Mouse (Mus musculus): Measurements from ENCODE around the gene Cxadr.

Gene Cxadr

GRCm38 (mm10) chr16:78301183-78301830 lies at the start of gene Cxadr:
Gene Cxadr (plus strand): TSS chr16:78301489.
- DNase-seq: peak in 1 of 2 experiments; percentile 22

- no peak for DNase-seq
Observed at GRCm38 (mm10) chr16:78258989-78259388, 42.3 kb upstream of the Cxadr start.

DNA sequence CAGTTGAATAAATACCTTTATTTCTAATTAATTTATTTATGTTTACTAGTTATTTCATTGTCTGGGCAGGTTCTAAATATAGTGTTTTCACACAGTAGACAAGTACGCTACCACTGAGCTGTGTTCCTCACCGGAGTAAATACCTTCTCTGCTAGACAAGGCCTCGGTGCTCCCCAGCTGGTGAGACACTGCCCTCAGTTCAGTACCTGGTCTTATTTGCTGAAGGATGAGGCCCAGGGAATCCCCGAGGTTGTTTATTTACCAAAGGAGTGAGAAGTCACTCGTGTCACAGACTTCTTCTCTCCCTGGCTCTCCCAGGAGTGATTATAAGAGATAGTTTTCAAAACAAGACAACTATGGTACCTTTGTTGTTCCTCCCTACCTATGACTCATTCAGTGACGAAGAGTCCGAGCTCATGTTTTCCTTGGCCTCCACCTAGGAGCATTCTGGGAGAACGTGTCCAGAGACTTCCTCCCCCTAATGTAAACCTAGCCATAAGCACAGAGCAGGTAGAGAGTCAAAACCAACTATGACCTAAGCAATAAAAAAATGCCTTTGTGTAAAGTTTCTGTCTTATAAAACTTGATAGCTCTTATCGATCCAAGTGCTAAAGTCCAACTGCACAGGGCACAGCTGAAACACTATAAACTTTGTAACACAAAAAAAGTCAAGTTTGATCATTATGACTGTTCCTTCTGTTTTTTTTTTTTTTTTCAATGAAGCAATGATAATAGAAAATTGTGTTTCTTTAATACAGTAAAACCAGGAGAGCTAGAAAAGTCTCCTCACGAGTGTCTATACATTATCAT lies 41.0 kb upstream of the Cxadr start:
- no peak for DNase-seq

DNA sequence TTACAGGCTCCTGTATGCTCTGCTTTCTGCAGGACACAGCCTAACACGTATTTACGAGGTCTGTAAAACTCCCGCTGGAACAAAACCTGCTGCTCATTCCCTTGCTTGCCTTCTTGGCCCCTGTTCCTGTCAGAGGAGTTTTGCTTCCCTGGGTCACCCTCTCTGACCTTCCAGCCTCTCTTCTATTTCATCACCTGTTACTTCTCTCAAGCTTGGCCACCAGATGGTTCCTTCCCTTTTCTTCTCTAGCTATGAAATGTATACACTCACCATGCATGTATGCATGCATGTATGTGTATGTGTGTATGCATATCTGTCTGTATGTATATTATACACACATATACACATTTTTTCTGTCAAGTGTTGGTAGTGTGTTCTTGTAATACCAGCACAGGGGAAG lies 39.8 kb upstream of the Cxadr start:
- DNase-seq: no peak

- DNase-seq: no peak
Observed at GRCm38 (mm10) chr16:78264442-78265150, 36.7 kb upstream of the Cxadr start.

DNA sequence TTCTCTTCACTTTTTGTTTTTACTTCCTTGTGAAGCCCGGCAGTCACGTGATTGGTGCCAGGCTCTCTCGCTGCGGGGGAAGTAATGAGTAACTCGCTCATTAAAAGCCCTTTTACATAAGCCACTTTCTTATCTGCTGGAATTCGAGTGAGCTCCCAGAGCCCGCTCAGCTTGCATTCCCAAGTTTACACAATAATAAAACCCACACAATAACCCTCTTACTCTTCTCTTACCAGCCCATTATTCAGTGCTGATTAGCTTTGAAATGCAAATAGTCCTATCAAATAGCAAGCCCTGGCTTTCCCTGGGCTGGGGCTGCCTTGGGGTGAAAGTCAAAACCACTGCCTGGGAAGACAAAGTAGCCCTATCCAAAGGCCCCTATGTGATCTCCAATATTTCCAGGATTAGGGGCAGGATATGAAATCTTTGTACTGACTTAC lies 36.1 kb upstream of the Cxadr start:
- peak; percentile 37 to 47 for DNase-seq

DNA sequence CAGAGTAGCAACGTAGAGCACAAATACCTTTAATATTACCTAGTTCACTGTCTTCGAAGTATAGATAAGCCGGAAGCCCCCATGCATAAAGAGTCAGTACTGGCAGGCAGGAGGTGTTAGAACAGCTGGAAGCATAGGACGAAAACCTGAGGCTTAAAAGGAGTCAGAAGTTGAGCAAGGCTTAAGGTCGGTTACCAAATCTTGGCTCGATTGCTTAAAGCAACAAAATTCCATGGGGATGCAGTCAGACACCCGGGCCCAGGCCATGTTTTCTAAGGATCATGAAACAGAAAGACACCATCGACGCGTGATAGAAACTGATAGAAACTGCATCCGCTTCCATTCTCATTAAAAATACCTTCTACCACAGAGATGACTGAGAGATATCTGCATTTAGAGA lies 35.5 kb upstream of the Cxadr start:
- no peak for DNase-seq

DNA sequence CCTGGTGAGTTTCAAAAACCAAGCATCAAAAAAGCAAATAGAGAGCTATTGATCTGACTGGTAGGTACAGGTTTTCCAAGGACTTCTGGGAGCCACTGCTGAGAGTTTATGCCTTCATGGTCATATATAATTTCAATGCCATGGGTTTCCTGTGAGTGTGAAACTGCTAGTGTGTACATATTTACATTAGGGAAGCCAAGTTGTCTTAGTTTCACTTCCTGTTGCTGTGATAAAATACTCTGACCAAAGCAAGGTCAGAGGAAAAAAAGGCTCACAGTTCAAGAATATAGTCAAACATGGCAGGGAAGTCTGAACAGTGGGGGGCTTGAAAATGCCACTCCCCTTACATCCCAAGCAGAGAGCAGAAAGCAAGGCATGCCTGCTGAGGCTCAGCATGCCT lies 33.8 kb upstream of the Cxadr start:
- DNase-seq: no peak

GRCm38 (mm10) chr16:78268167-78268566 lies 33.1 kb upstream of the Cxadr start:
- no peak for DNase-seq

- no peak for DNase-seq
Observed at GRCm38 (mm10) chr16:78274825-78275455, 26.3 kb upstream of the Cxadr start.

DNA sequence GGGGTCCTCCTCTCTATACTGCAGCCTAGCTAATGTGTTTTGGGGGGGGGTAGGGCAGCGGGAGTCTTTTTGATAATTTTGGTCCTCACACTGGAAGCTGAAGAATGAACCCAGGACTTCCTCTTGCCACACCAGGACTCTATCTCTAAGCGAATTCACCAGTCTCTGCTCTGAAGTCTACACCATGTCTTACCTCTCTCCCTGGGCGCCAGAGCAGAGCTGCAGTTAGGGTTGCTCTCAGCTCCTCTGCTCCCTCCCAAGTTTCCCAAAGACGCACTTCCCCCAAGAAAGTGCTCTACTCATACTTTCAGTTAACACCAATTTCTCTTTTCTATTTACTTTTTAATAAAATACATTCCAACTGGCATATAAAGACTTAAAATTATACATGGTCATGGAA lies 23.7 kb upstream of the Cxadr start:
- no peak for DNase-seq

GRCm38 (mm10) chr16:78280093-78280881 lies 21.0 kb upstream of the Cxadr start:
- no peak for DNase-seq

DNA sequence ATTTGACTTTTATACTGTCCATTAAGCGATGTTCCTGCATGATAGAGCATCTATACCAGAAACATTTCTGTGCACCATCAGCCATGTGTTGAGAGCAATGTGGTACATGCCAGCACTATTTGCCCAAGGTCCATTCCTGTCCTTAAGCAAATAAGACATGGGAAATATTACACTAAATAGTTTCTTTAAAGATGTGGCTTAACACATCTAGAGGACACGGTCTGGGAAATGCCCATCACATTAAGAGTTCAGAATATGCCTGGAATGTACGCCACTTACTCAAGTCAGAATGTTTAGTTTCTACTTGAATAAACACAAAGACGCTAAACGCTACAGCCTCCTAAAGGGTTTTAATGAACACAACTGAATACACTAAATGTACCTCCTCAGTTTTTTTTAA lies 18.1 kb upstream of the Cxadr start:
- no peak for DNase-seq

- no peak for DNase-seq
Observed at GRCm38 (mm10) chr16:78294051-78294450, 7.2 kb upstream of the Cxadr start.

GRCm38 (mm10) chr16:78294606-78295275 lies 6.5 kb upstream of the Cxadr start:
- DNase-seq: no peak

GRCm38 (mm10) chr16:78295601-78296000 lies 5.7 kb upstream of the Cxadr start:
- DNase-seq: no peak

- DNase-seq: no peak
Observed at GRCm38 (mm10) chr16:78296114-78296513, 5.2 kb upstream of the Cxadr start.

DNA sequence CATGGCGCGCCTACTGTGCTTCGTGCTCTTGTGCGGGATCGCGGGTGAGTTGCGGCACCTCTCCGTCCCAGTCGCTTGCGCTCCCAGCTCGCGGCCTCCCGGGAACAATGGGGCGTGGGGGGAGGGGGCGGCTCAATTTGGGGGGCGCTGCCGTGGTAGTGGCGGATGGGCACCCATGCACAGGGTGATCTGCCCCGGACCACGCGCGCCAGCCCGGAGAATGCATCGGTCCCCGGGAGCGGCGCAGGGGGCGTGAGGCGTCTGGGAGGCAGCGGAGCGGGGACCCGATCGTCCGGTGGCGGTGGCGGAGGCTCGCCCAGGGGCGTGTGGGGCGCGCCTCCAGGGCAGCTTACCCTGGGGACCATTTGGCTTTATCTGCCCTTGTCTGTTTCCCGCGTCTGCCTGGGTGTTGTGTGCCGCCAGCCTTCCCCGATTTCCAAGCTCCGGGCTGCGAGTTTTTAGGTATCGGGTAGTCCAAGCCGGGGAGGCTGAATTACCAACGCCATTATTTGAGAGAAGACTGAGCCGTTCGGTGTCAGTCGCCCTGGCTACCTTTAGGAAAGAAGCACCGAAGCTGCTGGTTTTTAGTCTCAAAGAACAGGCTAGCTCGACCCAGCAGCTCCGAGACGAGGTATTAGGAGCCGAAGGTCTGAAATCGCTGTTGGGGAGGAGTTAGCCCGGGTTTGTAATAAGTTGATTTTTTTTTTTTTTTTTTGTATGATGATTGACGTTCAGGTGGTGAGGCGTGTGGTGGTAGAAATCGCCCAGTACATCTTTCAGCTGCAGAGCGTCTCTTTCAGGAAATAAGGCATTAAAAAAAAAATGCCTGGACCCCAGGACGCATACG lies 765 bp downstream of the Cxadr start:
- peak in 1 of 2 experiments; percentile 16 for DNase-seq

GRCm38 (mm10) chr16:78302678-78303050 lies 1.4 kb downstream of the Cxadr start:
- no peak for DNase-seq

DNA sequence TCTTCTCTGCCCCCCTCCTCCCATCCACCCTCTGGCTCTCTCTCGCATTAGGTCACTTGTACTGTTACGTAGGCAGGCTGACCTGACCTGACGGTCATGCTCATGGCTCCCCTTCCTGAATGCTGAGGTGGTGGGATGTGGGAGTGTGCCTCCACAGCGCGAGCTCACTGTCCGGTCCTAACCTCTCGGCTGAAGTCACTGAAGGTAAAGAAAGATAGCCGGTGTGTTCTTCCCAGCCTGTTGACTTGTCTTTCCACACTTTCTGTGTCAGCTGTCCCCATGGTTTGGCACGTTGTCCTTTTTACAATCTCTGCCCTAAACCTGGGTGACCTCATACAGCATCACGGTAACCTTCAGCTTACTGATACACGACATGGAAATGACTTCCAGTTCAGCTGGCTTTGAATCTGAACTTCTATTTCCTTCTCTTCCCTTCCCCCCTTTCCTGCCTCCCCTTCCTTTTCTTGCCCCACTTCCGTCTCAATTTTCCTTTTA lies 4.4 kb downstream of the Cxadr start:
- DNase-seq: no peak

DNA sequence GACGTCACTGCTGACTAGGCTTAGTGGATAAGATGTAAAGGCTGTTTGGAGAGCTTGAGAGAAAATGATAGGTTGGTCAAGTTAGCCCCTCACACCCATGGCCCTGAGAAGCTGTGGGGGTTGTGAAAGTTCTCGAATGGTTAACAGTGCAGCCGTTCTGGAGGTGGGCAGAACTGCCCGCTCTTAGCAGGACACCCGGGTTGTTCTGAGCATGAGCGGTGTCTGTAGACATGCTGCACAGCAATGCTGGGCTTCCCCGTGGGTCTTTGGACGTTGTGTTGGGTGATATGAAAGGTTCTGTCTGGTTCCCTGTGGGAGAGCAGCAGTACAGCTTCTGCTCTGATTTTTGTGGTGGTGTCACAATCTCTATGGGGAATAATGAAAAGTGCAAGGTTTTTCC lies 5.3 kb downstream of the Cxadr start:
- no peak for DNase-seq

Measured in spleen, adult 18-20 months (tissue).